Mouse (Mus musculus): ENCODE data around the gene Klhl29.

DNA sequence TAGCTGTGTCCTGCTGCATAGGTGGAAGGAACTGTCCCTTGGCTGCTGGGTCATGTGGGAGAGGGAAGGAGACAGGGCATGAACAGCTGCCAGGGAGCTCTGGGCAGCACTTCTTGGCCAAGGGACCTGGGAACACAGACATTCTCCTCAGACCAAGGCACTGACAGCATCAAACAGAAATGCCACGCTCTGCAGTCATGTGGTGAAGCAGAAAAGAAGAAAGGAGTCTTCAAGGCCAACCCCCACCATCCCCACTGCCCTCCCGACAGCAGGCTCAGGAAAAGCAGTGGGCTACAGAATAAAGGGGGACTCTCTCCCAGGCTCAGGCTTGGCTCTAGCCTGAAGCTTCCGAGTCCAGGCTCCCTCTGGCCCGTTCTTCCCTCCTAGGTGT lies 130.3 kb downstream of the Klhl29 start:
- TF ChIP-seq CTCF (conservative IDR thresholded peaks at IDR 0.05; ENCODE audit: low read length), result no peak
- no peak for TF ChIP-seq NANOG (IDR thresholded peaks at IDR 0.05; ENCODE audit: borderline replicate concordance, low read length)

Data from E14TG2a.4 (cell line).